Mouse (Mus musculus) liver, embryonic 12.5 days (tissue): ENCODE results near the gene Olfr263. TPM values are rescaled to one million over a fixed set of nuclear protein-coding genes. Genes with fewer than 3 reads are reported as not detected.

ENCODE experiments used
- ATAC-seq: fragments of 200-750 bp; cut with Nextera tagmentation; 2 replicates; pipeline ENCODE4 v1.8.0; 2017; ENCODE audit warnings: moderate number of reproducible peaks, mild to moderate bottlenecking, moderate library complexity
- H3K27ac ChIP-seq: fragments of 300-500 bp; sonication (generic); 2 replicates; pipeline ENCODE4 v1.5.1; 2016; ENCODE audit warnings: mild to moderate bottlenecking
- H3K27me3 ChIP-seq: fragments of 300-500 bp; sonication (generic); replicated peaks from 2 replicates; pipeline ENCODE4 v1.6.1; 2016; ENCODE audit warnings: mild to moderate bottlenecking, moderate library complexity
- H3K36me3 ChIP-seq: fragments of 300-500 bp; sonication (generic); 2 replicates; pipeline ENCODE4 v1.6.1; 2016; ENCODE audit warnings: mild to moderate bottlenecking, moderate library complexity
- H3K4me1 ChIP-seq: fragments of 300-500 bp; sonication (generic); 2 replicates; pipeline ENCODE4 v1.6.1; 2016
- H3K4me2 ChIP-seq: fragments of 300-500 bp; sonication (generic); 2 replicates; pipeline ENCODE4 v1.6.1; 2016; ENCODE audit warnings: mild to moderate bottlenecking, moderate library complexity
- H3K4me3 ChIP-seq: fragments of 300-500 bp; sonication (generic); 2 replicates; pipeline ENCODE4 v1.5.1; 2016; ENCODE audit warnings: mild to moderate bottlenecking, moderate library complexity
- H3K9ac ChIP-seq: fragments of 300-500 bp; sonication (generic); 2 replicates; pipeline ENCODE4 v1.6.1; 2016; ENCODE audit warnings: mild to moderate bottlenecking, moderate library complexity
- H3K9me3 ChIP-seq: fragments of 300-500 bp; sonication (generic); replicated peaks from 2 replicates; pipeline ENCODE4 v1.6.1; 2016; ENCODE audit warnings: mild to moderate bottlenecking, moderate library complexity
- WGBS: fragments of 180-500 bp; shearing (Covaris S2); methylation state at CpG from one replicate; pipeline ENCODE4 v1.1.7; 2016; ENCODE audit not compliant: insufficient replicate concordance; 5-methylcytosine and 5-hydroxymethylcytosine counted together
- polyA plus RNA-seq: library from polyadenylated mRNA; unstranded; fragments of >200 nt; fragmentation: Nextera tagmentation; extraction: Ambion mirVana; gene quantifications from 2 replicates; pipeline ENCODE4 v1.2.1, GENCODE M21; 2016

Gene Olfr263
- polyA plus RNA-seq, 1 experiment from 2014 or later, result not detected

DNA sequence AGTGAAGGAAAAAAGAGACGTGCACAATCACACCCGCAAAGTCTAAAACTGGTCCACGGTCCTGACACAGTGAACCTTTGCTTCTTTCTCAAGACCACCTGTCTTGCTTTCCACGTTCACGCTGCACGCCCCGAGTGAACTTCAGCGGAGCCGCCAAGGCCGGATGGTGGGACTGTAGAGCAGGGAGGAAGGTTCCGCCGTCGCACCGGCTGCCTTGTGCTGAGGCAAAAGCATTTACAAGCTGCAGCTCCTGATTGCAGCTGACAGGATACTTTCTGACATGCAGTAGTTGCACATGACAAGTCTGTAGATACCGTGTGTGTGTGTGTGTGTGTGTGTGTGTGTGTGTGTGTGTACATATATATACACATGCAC lies 41.7 kb downstream of the Olfr263 start:
- 19% methylated on average over 15 of the region's 15 CpGs for WGBS
- Histone ChIP-seq H3K9ac (peak overlapping the region; percentile 64), H3K27ac (no peak overlapping the region; the same call in 1 of the 2 replicates), H3K4me2 (peak overlapping the region; percentile 93), H3K27me3 (peaks cover 3% of the 10 kb centered on the region; the same call in 1 of the 2 replicates), H3K9me3 (no peaks in the 10 kb centered on the region), H3K36me3 (no peaks in the 10 kb centered on the region), H3K4me1 (peaks cover 43% of the 10 kb centered on the region), H3K4me3 (peak overlapping the region; percentile 64)
- ATAC-seq, result no peak

DNA sequence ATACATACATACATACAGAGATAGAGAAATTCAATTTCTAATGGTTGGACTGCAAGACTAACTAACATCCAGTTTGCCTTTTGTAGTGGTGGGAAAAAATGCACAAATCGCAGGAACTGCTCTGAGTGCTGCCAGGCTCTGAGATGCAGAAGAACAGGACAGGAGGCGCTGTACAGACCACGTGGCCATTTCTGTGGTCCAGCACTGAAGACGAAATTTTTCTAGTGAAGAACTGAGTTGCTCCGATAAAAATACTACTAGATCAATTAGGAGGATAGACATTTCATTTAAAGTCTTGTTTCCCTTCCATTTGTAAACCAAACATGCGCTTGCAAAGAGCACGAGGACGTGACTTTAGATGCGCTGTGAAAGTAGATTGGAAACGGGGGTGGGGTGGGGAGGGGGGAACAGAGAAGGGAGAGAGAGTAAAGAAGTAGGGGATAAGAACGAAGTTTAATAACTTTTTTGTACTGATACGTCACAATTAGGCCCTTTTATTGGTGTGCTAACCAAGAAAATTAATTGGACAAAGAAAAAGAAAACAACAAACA lies 42.2 kb downstream of the Olfr263 start:
- peak overlapping the region; percentile 18; the same call in 1 of the 2 replicates for H3K27ac ChIP-seq
- peaks cover 42% of the 10 kb centered on the region for H3K4me1 ChIP-seq
- H3K4me2 ChIP-seq, result peak overlapping the region; percentile 93
- WGBS, result under 1% methylated on average over 12 of the region's 12 CpGs
- H3K36me3 ChIP-seq, result no peaks in the 10 kb centered on the region
- peaks cover 3% of the 10 kb centered on the region; the same call in 1 of the 2 replicates for H3K27me3 ChIP-seq
- peak overlapping the region; percentile 64 for H3K9ac ChIP-seq
- peak overlapping the region; percentile 64 for H3K4me3 ChIP-seq
- no peak for ATAC-seq
- H3K9me3 ChIP-seq, result no peaks in the 10 kb centered on the region

- WGBS, result under 1% methylated on average over 16 of the region's 16 CpGs
- H3K36me3 ChIP-seq, result no peaks in the 10 kb centered on the region
- H3K27ac ChIP-seq, result no peak overlapping the region
- H3K4me2 ChIP-seq, result peak overlapping the region; percentile 93
- peak overlapping the region; percentile 59 for H3K9ac ChIP-seq
- peak; percentile 76 for ATAC-seq
- peaks cover 35% of the 10 kb centered on the region for H3K4me1 ChIP-seq
- peak overlapping the region; percentile 64 for H3K4me3 ChIP-seq
- peaks cover 3% of the 10 kb centered on the region; the same call in 1 of the 2 replicates for H3K27me3 ChIP-seq
- H3K9me3 ChIP-seq, result no peaks in the 10 kb centered on the region
Measured at GRCm38 (mm10) chr13:21172241-21173027, 43.0 kb downstream of the Olfr263 start.

GRCm38 (mm10) chr13:21173072-21173471 lies 43.6 kb downstream of the Olfr263 start:
- peak overlapping the region; percentile 93 for H3K4me2 ChIP-seq
- peak overlapping the region; percentile 68 for H3K9ac ChIP-seq
- H3K4me3 ChIP-seq, result peak overlapping the region; percentile 64
- H3K4me1 ChIP-seq, result peaks cover 41% of the 10 kb centered on the region
- H3K9me3 ChIP-seq, result no peaks in the 10 kb centered on the region
- WGBS, result under 1% methylated on average over 11 of the region's 11 CpGs
- no peaks in the 10 kb centered on the region for H3K36me3 ChIP-seq
- peaks cover 3% of the 10 kb centered on the region; the same call in 1 of the 2 replicates for H3K27me3 ChIP-seq
- peak overlapping the region; percentile 53; the same call in 1 of the 2 replicates for H3K27ac ChIP-seq
- no peak for ATAC-seq

- Histone ChIP-seq H3K27ac (no peak overlapping the region), H3K4me1 (peaks cover 46% of the 10 kb centered on the region), H3K36me3 (peaks cover 2% of the 10 kb centered on the region), H3K4me2 (no peak overlapping the region), H3K9ac (no peak overlapping the region), H3K9me3 (no peaks in the 10 kb centered on the region), H3K27me3 (peaks cover 3% of the 10 kb centered on the region; the same call in 1 of the 2 replicates), H3K4me3 (no peak overlapping the region)
- WGBS, result 76% methylated on average over 11 of the region's 11 CpGs
- ATAC-seq, result no peak
Measured at GRCm38 (mm10) chr13:21176733-21177132, 47.3 kb downstream of the Olfr263 start.

DNA sequence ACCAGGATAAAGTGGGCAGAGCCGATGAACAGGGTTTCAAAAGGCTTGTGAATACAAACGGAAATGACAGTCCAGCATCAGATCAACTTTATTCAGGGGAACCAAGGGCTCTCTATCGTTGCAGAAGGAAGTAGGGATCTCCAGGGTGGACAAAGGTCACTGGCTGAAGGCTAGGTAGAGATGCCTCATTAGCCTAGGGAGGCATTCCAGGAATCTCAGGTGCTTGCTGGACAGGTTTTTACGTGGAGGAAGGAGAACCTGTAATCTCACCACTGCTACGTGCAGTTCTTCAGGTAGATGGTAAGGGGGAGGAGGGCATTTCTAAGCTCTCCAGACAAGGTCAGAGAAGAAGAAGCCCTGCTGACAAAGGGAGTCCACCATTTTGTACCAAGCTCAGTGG lies 48.2 kb downstream of the Olfr263 start:
- H3K36me3 ChIP-seq, result peaks cover 11% of the 10 kb centered on the region
- peaks cover 3% of the 10 kb centered on the region; the same call in 1 of the 2 replicates for H3K27me3 ChIP-seq
- H3K27ac ChIP-seq, result no peak overlapping the region
- peaks cover 51% of the 10 kb centered on the region for H3K4me1 ChIP-seq
- 65% methylated on average over 5 of the region's 5 CpGs for WGBS
- no peak for ATAC-seq
- no peak overlapping the region for H3K4me3 ChIP-seq
- no peak overlapping the region for H3K4me2 ChIP-seq
- no peak overlapping the region for H3K9ac ChIP-seq
- no peaks in the 10 kb centered on the region for H3K9me3 ChIP-seq

- Histone ChIP-seq H3K27ac (peak overlapping the region; percentile 97), H3K4me3 (peak overlapping the region; percentile 99), H3K4me2 (peak overlapping the region; percentile 96), H3K9ac (peak overlapping the region; percentile 96), H3K4me1 (peaks cover 52% of the 10 kb centered on the region), H3K27me3 (peaks cover 3% of the 10 kb centered on the region; the same call in 1 of the 2 replicates), H3K9me3 (no peaks in the 10 kb centered on the region), H3K36me3 (peaks cover 18% of the 10 kb centered on the region)
- ATAC-seq, result no peak
- WGBS, result 71% methylated on average over 5 of the region's 5 CpGs
Measured at GRCm38 (mm10) chr13:21178364-21178763, 48.9 kb downstream of the Olfr263 start.

DNA sequence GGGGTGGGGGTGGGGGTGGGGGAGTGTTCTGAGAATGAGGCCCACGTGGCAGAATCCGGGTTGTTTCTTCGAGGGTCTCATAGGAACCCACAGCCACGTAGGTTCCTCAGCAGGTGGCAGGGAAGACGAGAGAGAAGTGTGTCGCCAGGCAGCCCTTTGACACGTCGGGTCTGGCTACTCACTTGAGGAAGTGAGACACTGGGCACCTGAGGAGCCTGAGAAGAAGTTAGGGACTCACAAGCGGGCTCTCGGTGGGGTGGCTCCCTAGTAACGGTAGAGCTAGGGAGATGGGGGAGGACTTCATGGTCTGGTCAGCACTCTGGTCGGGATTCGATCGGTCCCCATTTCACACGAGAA lies 49.9 kb downstream of the Olfr263 start, which contains the start of gene Trim27:
Gene Trim27, plus strand, starts transcription at position 79 of the 357 bp plus-strand sequence.
- peak within 1 kb of the TSS; percentile 96 for H3K9ac ChIP-seq
- H3K4me3 ChIP-seq, result peak within 1 kb of the TSS; percentile 99
- peaks cover 3% of the 10 kb centered on the region; the same call in 1 of the 2 replicates for H3K27me3 ChIP-seq
- peak within 1 kb of the TSS; percentile 96 for H3K4me2 ChIP-seq
- H3K4me1 ChIP-seq, result peaks cover 54% of the 10 kb centered on the region
- peak within 1 kb of the TSS; percentile 97 for H3K27ac ChIP-seq
- H3K9me3 ChIP-seq, result no peaks in the 10 kb centered on the region
- peak; percentile 52 for ATAC-seq
- WGBS, result 0% methylated on average over 15 of the region's 15 CpGs
- peaks cover 28% of the 10 kb centered on the region for H3K36me3 ChIP-seq

DNA sequence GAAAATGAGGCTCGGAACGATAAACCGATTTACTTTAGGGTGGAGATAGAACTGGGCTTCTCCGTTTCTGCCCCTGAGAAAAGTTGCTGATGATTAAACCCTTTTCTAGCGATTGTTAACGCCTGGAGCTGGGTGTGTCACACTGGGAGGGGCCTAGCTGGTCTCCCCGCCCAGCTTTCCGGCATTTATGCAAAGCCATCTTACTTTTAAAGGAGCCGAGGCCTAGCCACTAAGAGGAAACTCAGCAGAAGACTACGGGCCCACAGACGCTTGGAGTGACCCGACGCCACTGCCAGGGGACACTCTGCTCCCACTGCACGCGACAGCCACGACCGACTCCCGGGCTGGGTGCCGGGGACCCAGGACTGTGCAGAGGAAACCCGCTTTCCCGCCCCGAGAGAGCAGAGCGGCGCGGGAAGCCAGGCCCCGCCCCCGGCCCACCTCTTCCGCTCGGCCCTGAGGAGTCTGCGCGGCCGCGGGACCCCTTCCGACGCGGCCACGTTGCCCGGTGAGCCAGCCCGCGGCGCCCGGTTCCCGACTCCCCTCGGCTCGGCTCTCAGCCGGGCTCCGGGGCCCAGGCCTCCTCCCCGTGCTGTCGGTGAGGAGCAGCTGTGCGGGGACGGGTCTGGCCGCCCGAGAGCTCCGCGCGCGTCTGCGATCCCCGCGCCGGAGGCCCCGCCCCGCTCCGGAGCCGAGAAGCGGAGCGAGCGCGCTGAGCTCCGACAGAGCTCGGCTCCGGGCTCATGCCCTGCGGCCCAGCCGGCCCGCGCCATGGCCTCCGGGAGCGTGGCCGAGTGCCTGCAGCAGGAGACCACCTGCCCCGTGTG lies 50.5 kb downstream of the Olfr263 start:
- Histone ChIP-seq H3K27ac (peak overlapping the region; percentile 97), H3K36me3 (peaks cover 34% of the 10 kb centered on the region), H3K4me2 (peak overlapping the region; percentile 96), H3K9ac (peak overlapping the region; percentile 96), H3K9me3 (no peaks in the 10 kb centered on the region), H3K4me3 (peak overlapping the region; percentile 99), H3K4me1 (peaks cover 53% of the 10 kb centered on the region), H3K27me3 (no peaks in the 10 kb centered on the region)
- peak; percentile 94 for ATAC-seq
- WGBS, result 1% methylated on average over 79 of the region's 80 CpGs

DNA sequence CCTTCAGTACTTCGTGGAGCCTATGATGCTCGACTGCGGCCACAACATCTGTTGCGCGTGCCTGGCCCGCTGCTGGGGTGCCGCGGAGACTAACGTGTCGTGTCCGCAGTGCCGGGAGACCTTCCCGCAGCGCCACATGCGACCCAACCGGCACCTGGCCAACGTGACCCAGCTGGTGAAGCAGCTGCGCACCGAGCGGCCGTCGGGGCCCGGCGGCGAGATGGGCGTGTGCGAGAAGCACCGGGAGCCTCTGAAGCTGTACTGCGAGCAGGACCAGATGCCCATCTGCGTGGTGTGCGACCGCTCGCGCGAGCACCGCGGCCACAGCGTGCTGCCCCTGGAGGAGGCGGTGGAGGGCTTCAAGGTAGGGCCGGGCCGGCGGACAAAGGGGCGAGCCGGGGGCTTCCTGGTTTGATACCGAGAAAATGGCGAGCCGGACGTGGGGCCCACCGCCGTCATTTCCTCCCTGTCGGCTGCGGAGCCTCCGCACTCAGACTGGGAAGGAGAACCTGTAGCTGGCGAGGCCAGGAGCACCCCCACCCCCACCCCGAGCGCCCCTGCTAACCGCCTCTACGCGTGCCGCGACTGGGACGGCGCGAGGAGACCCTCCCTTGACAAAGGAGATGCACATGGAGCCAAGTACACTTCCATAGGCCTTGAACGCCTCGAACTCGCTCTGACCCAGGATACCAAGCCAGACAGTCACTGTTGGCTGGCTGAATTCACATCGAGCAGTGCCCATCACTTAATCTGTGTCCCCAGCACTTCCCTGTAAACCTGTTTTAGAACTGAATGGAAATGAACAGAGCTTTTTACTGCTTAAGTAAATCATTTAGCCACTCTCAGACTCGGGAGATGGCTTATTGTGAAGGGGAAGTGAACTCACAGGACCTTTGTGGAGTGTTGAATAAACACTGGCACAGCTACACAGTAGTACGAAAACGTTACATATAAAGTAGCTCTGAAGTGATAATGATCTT lies 51.4 kb downstream of the Olfr263 start:
- Histone ChIP-seq H3K27me3 (no peaks in the 10 kb centered on the region), H3K9me3 (no peaks in the 10 kb centered on the region), H3K36me3 (peaks cover 43% of the 10 kb centered on the region), H3K4me1 (peaks cover 61% of the 10 kb centered on the region), H3K4me2 (peak overlapping the region; percentile 96), H3K27ac (peak overlapping the region; percentile 97), H3K4me3 (peak overlapping the region; percentile 99), H3K9ac (peak overlapping the region; percentile 96)
- WGBS, result 1% methylated on average over 71 of the region's 71 CpGs
- ATAC-seq, result peak; percentile 57

DNA sequence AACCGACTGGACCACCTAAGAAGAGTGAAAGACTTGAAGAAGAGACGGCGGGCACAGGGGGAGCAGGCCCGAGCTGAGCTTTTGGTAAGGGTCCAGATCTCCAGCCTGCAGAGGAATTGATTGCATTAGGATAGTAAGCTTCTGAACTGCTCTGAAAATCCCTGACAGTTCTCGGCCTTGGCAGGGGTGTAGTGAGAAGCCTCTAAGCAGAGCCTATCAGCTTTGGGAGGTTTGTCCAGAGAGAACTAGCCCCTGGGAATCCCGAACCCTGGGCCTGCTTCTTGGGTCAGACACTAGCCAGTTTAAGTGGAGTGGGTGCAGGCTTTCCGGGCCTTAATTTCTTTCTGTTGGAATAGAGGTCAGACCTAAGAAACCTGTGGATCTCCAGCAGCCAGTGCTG lies 52.6 kb downstream of the Olfr263 start:
- Histone ChIP-seq H3K4me3 (peak overlapping the region; percentile 99), H3K27me3 (no peaks in the 10 kb centered on the region), H3K27ac (no peak overlapping the region), H3K9me3 (no peaks in the 10 kb centered on the region), H3K36me3 (peaks cover 54% of the 10 kb centered on the region), H3K9ac (peak overlapping the region; percentile 96), H3K4me1 (peaks cover 61% of the 10 kb centered on the region), H3K4me2 (peak overlapping the region; percentile 96)
- no peak for ATAC-seq
- WGBS, result 71% methylated on average over 7 of the region's 7 CpGs
